Mouse (Mus musculus) hindbrain, embryonic 16.5 days (tissue): ENCODE measurements around the gene Glt1d1. TPM values are rescaled to one million over a fixed set of nuclear protein-coding genes. Genes with fewer than 3 reads are reported as not detected.

ENCODE experiments used
- ATAC-seq: fragments of 200-750 bp; cut with Nextera tagmentation; 2 replicates; pipeline ENCODE4 v1.8.0; 2017; ENCODE audit warnings: moderate TSS enrichment, moderate library complexity
- H3K27ac ChIP-seq: fragments of 300-500 bp; sonication (generic); 2 replicates; pipeline ENCODE4 v1.5.1; 2014; ENCODE audit warnings: low read depth, mild to moderate bottlenecking, control low read depth, low read length, moderate library complexity
- H3K27me3 ChIP-seq: fragments of 300-500 bp; sonication (generic); replicated peaks from 2 replicates; pipeline ENCODE4 v1.6.1; 2014; ENCODE audit warnings: low read length; ENCODE audit not compliant: control insufficient read depth, insufficient read depth
- H3K36me3 ChIP-seq: fragments of 300-500 bp; sonication (generic); 2 replicates; pipeline ENCODE4 v1.6.1; 2014; ENCODE audit warnings: mild to moderate bottlenecking, low read length, moderate library complexity, mixed read lengths; ENCODE audit not compliant: control insufficient read depth, insufficient read depth
- H3K4me1 ChIP-seq: fragments of 300-500 bp; sonication (generic); 2 replicates; pipeline ENCODE4 v1.6.1; 2014; ENCODE audit warnings: low read depth, low read length; ENCODE audit not compliant: control insufficient read depth, insufficient read depth
- H3K4me2 ChIP-seq: fragments of 300-500 bp; sonication (generic); 2 replicates; pipeline ENCODE4 v1.6.1; 2014; ENCODE audit warnings: mild to moderate bottlenecking, low read length, control low read depth, moderate library complexity
- H3K4me3 ChIP-seq: fragments of 300-500 bp; sonication (generic); 2 replicates; pipeline ENCODE4 v1.5.1; 2014; ENCODE audit warnings: mild to moderate bottlenecking, low read length, control low read depth, moderate library complexity
- H3K9ac ChIP-seq: fragments of 300-500 bp; sonication (generic); 2 replicates; pipeline ENCODE4 v1.6.1; 2014; ENCODE audit warnings: low read depth, mild to moderate bottlenecking, control low read depth, low read length, moderate library complexity
- H3K9me3 ChIP-seq: fragments of 300-500 bp; sonication (generic); 2 replicates; pipeline ENCODE4 v1.6.1; 2014; ENCODE audit warnings: mild to moderate bottlenecking, low read length, moderate library complexity; ENCODE audit not compliant: control insufficient read depth
- WGBS: fragments of 180-500 bp; shearing (Covaris S2); extraction: QIAGEN DNeasy Blood & Tissue Kit; methylation state at CpG from one replicate; pipeline ENCODE4 v1.1.7; 2014; 5-methylcytosine and 5-hydroxymethylcytosine counted together
- polyA plus RNA-seq: library from polyadenylated mRNA; unstranded; fragments of >200 nt; fragmentation: Nextera tagmentation; extraction: Ambion mirVana; gene quantifications from 2 replicates; pipeline ENCODE4 v1.2.1, GENCODE M21; 2015

Gene Glt1d1
- polyA plus RNA-seq, 1 experiment from 2014 or later, result 1.5 TPM

DNA sequence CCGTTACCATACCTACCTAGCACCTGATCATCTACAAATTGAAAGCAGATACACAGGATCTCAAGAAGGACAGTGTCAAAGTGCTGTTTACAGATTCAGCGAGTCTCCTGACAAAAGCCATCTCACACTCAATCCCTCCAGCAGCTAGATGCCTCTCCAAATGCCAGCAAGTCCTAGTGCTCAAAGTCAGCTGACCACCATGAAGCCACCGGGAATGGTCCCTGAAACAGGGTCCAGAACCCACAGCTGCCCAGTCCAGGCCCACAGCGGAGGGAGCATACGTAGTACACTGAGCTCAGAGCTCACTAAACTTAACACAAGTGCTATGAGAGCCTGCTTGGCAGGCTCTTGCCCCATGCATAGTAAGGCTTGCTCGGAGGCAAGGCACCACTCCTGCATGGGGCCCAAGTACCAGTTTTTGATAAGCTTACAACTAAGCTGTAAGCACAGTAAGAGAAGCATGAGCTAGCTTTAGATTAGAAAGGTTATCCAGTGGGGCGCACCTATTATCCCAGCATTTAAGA is 22.8 kb upstream of the Glt1d1 start:
- H3K36me3 ChIP-seq, result peaks cover 8% of the 10 kb centered on the region
- no peaks in the 10 kb centered on the region for H3K9me3 ChIP-seq
- no peak overlapping the region for H3K4me3 ChIP-seq
- H3K9ac ChIP-seq, result no peak overlapping the region
- no peak overlapping the region for H3K4me2 ChIP-seq
- peaks cover 2% of the 10 kb centered on the region; the same call in 1 of the 2 replicates for H3K4me1 ChIP-seq
- ATAC-seq, result no peak
- no peaks in the 10 kb centered on the region for H3K27me3 ChIP-seq
- no peak overlapping the region for H3K27ac ChIP-seq
- WGBS, result 92% methylated on average over 7 of the region's 7 CpGs

DNA sequence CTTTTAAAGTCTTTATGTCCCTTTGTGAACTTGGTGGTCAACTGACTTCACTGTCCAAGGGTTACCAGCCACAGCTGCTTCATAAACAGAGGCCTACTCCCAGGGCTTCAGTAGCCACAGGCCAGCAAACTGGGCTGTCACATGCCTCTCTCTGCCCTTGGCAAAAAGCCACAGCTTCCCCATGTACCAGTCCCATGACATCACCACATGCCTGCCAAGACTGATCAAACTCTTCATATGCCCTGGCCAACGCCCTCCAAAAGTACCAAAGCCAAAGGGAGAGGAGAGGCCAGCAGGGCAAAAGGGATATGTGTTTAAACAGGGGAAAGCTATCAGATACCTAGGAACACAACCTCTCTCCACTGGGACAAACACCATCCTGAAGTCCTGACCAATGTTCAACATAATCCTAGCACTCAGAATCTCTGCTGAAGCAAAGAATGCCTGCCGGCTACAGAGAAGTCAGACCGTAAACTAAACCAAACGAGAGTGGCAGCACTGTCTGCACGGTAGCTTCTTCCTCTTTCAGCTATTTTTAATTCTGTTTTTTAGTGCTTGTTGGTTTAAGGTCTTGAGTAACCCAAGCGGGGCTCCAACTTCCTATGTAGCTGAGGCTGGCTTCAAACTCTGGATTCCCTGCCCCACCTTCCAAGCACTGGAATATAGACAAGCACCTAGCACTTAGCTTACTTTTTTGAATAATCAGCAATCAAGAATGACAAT is 21.1 kb upstream of the Glt1d1 start:
- Histone ChIP-seq H3K4me2 (no peak overlapping the region), H3K4me1 (peaks cover 16% of the 10 kb centered on the region), H3K27me3 (no peaks in the 10 kb centered on the region), H3K4me3 (no peak overlapping the region), H3K36me3 (peaks cover 7% of the 10 kb centered on the region), H3K9me3 (no peaks in the 10 kb centered on the region), H3K27ac (no peak overlapping the region), H3K9ac (no peak overlapping the region)
- 85% methylated on average over 6 of the region's 6 CpGs for WGBS
- no peak for ATAC-seq

DNA sequence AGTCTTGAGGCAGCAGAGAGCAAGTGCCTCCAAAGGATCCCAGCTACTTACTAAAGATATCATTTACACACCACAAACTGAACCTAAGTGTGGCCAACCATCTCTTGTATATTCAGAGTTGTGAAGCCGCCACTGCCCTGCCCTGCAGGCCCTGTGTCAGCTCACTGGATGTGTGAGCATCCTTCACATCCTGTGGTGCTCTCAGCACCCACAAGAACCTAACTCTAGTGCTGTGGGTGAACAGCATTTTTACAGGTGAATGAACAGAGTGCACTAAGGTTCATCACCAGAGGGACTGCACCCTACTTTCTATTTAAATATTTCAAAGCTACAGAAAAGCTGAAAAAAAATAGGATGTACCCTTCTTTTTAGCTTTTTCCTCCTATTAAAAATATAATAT is 20.2 kb upstream of the Glt1d1 start:
- peaks cover 4% of the 10 kb centered on the region; the same call in 1 of the 2 replicates for H3K36me3 ChIP-seq
- H3K4me3 ChIP-seq, result no peak overlapping the region
- 85% methylated on average over 1 of the region's 1 CpGs for WGBS
- H3K4me2 ChIP-seq, result no peak overlapping the region
- no peak overlapping the region for H3K27ac ChIP-seq
- no peaks in the 10 kb centered on the region for H3K27me3 ChIP-seq
- ATAC-seq, result no peak
- no peaks in the 10 kb centered on the region for H3K9me3 ChIP-seq
- H3K9ac ChIP-seq, result no peak overlapping the region
- peaks cover 20% of the 10 kb centered on the region for H3K4me1 ChIP-seq

DNA sequence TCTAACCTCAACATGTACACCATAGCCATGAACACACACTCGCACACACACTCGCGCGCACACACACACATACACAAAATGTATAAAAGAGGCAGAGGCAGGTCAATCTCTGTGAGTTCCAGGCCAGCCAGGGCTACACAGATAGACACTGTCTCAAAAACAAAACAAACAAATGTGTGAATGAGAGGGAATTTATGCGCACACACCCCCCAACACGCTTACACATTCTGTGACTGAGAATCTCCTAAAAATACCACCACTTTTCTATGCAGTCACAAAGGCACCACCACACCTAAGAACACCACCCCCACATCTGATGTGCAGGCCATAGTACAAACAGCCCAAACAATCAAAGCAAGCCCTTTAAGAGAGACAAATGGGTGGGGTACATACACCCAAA is 19.7 kb upstream of the Glt1d1 start:
- no peak overlapping the region for H3K9ac ChIP-seq
- no peak overlapping the region for H3K4me2 ChIP-seq
- H3K36me3 ChIP-seq, result peaks cover 4% of the 10 kb centered on the region; the same call in 1 of the 2 replicates
- no peaks in the 10 kb centered on the region for H3K9me3 ChIP-seq
- H3K27me3 ChIP-seq, result no peaks in the 10 kb centered on the region
- WGBS, result 97% methylated on average over 6 of the region's 6 CpGs
- peaks cover 20% of the 10 kb centered on the region for H3K4me1 ChIP-seq
- H3K4me3 ChIP-seq, result no peak overlapping the region
- no peak overlapping the region for H3K27ac ChIP-seq
- ATAC-seq, result no peak

DNA sequence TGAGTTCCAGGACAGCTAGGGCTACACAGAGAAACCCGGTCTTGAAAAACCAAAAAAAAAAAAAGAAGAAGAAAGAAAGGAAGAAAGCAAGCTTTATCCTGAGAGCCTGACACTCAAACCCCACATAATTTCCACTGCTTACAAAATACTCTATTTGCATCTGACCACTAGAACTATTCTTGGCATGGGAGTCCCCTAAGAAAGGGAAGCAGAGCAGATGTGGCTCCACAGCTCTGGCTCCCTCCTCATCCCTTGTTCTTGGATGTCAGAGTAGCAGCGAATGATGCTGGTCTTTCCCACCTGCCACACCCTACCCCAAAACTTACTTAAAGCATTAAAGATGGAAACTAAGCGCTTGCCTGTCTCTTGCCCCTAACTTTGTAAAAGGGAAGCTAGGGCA is 16.6 kb upstream of the Glt1d1 start:
- Histone ChIP-seq H3K4me3 (peak overlapping the region; percentile 90), H3K36me3 (no peaks in the 10 kb centered on the region), H3K27me3 (no peaks in the 10 kb centered on the region), H3K4me1 (peaks cover 20% of the 10 kb centered on the region), H3K9ac (no peak overlapping the region), H3K4me2 (peak overlapping the region; percentile 99), H3K27ac (no peak overlapping the region), H3K9me3 (no peaks in the 10 kb centered on the region)
- no peak for ATAC-seq
- WGBS, result 73% methylated on average over 3 of the region's 3 CpGs

DNA sequence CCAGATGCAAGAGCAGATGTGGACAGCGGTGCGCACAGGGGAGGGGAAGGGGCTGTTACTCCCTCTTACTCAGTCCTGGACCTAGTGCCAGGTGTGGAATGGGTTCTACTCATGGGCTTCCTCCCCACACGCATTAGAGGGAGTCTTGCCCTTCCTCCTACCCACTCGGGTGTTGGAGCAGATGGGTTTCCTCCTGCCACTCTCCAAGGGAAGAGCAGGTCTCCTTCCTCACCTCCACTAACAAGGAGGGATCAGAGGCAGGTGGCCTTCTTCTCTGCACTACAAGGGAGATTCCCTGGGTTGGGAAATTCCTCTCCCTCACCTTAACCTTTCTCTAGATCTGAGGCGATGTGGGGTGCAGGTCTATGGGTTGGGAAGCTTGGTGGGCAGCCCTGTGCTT is 15.9 kb upstream of the Glt1d1 start:
- peak overlapping the region; percentile 92 for H3K9ac ChIP-seq
- H3K4me1 ChIP-seq, result peaks cover 20% of the 10 kb centered on the region
- H3K4me3 ChIP-seq, result peak overlapping the region; percentile 90
- H3K27me3 ChIP-seq, result no peaks in the 10 kb centered on the region
- no peaks in the 10 kb centered on the region for H3K36me3 ChIP-seq
- ATAC-seq, result no peak
- peak overlapping the region; percentile 99 for H3K4me2 ChIP-seq
- WGBS, result 14% methylated on average over 4 of the region's 5 CpGs
- no peaks in the 10 kb centered on the region for H3K9me3 ChIP-seq
- no peak overlapping the region for H3K27ac ChIP-seq

DNA sequence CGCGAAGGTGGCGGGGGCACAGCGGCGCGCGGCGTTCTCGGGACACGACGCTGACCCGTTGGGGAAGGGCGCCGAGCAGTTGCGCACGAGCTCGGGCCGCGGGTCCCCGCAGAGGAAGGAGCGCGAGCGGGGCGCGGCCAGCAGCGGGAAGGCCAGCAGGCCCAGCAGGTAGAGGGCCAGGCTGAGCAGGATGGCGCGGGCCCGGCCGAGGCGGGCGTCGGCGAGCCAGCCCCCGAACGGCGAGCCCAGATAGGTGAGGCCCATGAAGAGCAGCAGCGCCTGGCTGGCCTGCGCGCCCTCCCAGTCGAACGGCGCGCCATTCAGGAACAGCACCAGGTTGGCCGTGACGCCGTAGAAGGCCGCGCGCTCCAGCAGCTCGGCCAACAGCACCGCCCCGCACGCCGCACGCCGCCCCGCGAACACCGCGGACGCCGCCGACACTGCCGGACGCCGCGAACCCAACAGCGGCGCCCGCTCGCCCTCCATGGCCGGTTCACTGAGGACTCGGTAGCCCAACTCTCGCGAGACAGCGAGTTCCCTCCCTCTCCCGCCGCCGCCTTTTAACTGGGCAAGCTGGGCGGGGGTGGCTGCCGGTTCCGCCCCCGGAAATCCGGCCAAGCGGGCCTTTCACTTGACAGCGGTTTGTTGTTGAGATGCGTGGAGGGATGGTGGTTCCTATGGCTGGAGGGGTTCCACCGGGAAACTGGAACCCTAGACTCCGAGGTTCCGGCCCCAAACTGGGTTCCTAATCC is 15.0 kb upstream of the Glt1d1 start:
- peak overlapping the region; percentile 90 for H3K4me3 ChIP-seq
- H3K27ac ChIP-seq, result peak overlapping the region; percentile 83
- ATAC-seq, result peak; percentile 95
- H3K9ac ChIP-seq, result peak overlapping the region; percentile 92
- under 1% methylated on average over 66 of the region's 91 CpGs for WGBS
- H3K36me3 ChIP-seq, result no peaks in the 10 kb centered on the region
- peaks cover 20% of the 10 kb centered on the region for H3K4me1 ChIP-seq
- no peaks in the 10 kb centered on the region for H3K27me3 ChIP-seq
- H3K9me3 ChIP-seq, result no peaks in the 10 kb centered on the region
- peak overlapping the region; percentile 99 for H3K4me2 ChIP-seq

DNA sequence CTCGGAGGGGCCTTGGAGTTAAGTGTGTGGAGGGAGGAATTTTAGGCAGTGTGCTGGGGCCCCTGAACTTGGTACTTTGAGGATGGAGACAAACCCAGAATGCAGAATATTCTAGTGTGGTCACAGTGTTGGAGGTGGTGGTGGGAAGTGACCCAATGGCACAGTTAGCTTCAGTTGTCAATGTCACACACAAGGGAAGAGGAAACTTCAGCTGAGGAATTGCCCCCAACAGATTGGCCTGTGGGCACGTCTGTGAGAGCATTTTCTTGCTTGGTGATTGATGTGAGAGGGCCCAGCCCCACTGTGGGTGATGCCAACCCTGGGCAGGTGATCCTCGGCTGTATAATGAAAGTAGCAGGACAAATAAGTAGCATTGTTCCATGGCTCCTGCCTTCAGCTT is 13.2 kb upstream of the Glt1d1 start:
- H3K4me2 ChIP-seq, result no peak overlapping the region
- peaks cover 18% of the 10 kb centered on the region for H3K4me1 ChIP-seq
- no peak overlapping the region for H3K27ac ChIP-seq
- H3K4me3 ChIP-seq, result no peak overlapping the region
- no peaks in the 10 kb centered on the region for H3K9me3 ChIP-seq
- 69% methylated on average over 3 of the region's 3 CpGs for WGBS
- ATAC-seq, result no peak
- no peaks in the 10 kb centered on the region for H3K36me3 ChIP-seq
- H3K27me3 ChIP-seq, result no peaks in the 10 kb centered on the region
- no peak overlapping the region for H3K9ac ChIP-seq

DNA sequence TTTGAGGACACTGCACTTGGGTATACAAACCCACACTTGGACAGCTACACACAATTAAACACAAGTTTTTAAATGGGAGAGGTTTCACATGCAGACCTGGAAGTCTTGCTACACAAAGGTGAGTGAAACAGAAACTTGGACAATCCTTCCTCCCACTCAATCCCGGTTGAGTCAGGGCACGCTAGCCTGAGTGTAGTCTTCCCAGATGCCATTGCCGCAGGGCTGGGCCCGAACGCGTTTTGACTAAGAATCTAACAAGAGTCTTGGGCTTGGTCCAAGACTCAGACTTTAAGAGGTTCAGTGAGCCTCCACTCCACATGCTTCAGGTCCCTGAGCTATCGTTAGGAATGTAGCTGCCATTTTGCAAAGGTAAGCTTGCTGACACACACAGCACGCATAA is 11.7 kb upstream of the Glt1d1 start:
- H3K9me3 ChIP-seq, result no peaks in the 10 kb centered on the region
- no peak overlapping the region for H3K9ac ChIP-seq
- 91% methylated on average over 8 of the region's 8 CpGs for WGBS
- no peaks in the 10 kb centered on the region for H3K36me3 ChIP-seq
- ATAC-seq, result no peak
- no peak overlapping the region for H3K27ac ChIP-seq
- H3K4me1 ChIP-seq, result peaks cover 10% of the 10 kb centered on the region
- H3K27me3 ChIP-seq, result no peaks in the 10 kb centered on the region
- no peak overlapping the region for H3K4me2 ChIP-seq
- H3K4me3 ChIP-seq, result no peak overlapping the region
